Mouse (Mus musculus) heart, adult 9 months (tissue): ENCODE measurements at regions not wholly inside any gene's neighbourhood (a gene's known extent, or its start where the extent isn't known, plus 50 kb on each side); places are given as distances from the start of the nearest gene placed in this dataset.

Experiments
- DNase-seq, 2 experiments: peaks; one replicate each; pipeline ENCODE4 v3.0.0; 2022; ENCODE audit warnings: low spot score in 2 of 2

- no peak for DNase-seq
These were observed 510.8 kb upstream of the Pou3f2 start for GRCm38 (mm10) chr4:22998994-22999393.

GRCm38 (mm10) chr4:22997198-22997985 is 509.2 kb upstream of the Pou3f2 start:
- DNase-seq = no peak

- no peak for DNase-seq
These were observed 498.8 kb upstream of the Pou3f2 start for GRCm38 (mm10) chr4:22986763-22987468.

GRCm38 (mm10) chr4:22973585-22974116 is 485.5 kb upstream of the Pou3f2 start:
- DNase-seq = no peak

GRCm38 (mm10) chr4:22972784-22973584 is 484.8 kb upstream of the Pou3f2 start:
- DNase-seq = no peak

GRCm38 (mm10) chr4:22971127-22971526 is 483.0 kb upstream of the Pou3f2 start:
- DNase-seq = no peak

GRCm38 (mm10) chr4:22970495-22970894 is 482.3 kb upstream of the Pou3f2 start:
- no peak for DNase-seq

GRCm38 (mm10) chr4:22949422-22949821 is 461.3 kb upstream of the Pou3f2 start:
- DNase-seq = no peak

GRCm38 (mm10) chr4:22948880-22949279 is 460.7 kb upstream of the Pou3f2 start:
- DNase-seq = no peak

GRCm38 (mm10) chr4:22946788-22947406 is 458.7 kb upstream of the Pou3f2 start:
- no peak for DNase-seq

- no peak for DNase-seq
These were observed 450.1 kb upstream of the Pou3f2 start for GRCm38 (mm10) chr4:22938302-22938701.

- peak; percentile 10 to 11 for DNase-seq
These were observed 436.0 kb upstream of the Pou3f2 start for GRCm38 (mm10) chr4:22924181-22924580.

- peak; percentile 2 to 12 for DNase-seq
These were observed 426.7 kb upstream of the Pou3f2 start for GRCm38 (mm10) chr4:22914886-22915285.

GRCm38 (mm10) chr4:22892694-22893046 is 404.5 kb upstream of the Pou3f2 start:
- DNase-seq = no peak

- DNase-seq = no peak
These were observed 404.0 kb upstream of the Pou3f2 start for GRCm38 (mm10) chr4:22891974-22892693.

- no peak for DNase-seq
These were observed 392.5 kb upstream of the Pou3f2 start for GRCm38 (mm10) chr4:22880692-22881091.

- no peak for DNase-seq
These were observed 387.2 kb upstream of the Pou3f2 start for GRCm38 (mm10) chr4:22875392-22875791.

- no peak for DNase-seq
These were observed 347.9 kb upstream of the Pou3f2 start for GRCm38 (mm10) chr4:22836124-22836445.

- DNase-seq = peak; percentile 1 to 2
These were observed 347.4 kb upstream of the Pou3f2 start for GRCm38 (mm10) chr4:22835381-22836123.

GRCm38 (mm10) chr4:22833851-22834440 is 345.8 kb upstream of the Pou3f2 start:
- DNase-seq = no peak
